Mouse (Mus musculus) T-helper 1 cell (primary cell): ENCODE measurements around the gene Slc43a3.

ENCODE experiments used
- in situ Hi-C: fragments of 300-600 bp; cut with MboI, MseI; formaldehyde crosslinking; loops from one replicate; pipeline ENCODE4 v1.15.1; 2025; ENCODE audit warnings: high pct_unique_total_duplicates

Slc43a3 gene

DNA sequence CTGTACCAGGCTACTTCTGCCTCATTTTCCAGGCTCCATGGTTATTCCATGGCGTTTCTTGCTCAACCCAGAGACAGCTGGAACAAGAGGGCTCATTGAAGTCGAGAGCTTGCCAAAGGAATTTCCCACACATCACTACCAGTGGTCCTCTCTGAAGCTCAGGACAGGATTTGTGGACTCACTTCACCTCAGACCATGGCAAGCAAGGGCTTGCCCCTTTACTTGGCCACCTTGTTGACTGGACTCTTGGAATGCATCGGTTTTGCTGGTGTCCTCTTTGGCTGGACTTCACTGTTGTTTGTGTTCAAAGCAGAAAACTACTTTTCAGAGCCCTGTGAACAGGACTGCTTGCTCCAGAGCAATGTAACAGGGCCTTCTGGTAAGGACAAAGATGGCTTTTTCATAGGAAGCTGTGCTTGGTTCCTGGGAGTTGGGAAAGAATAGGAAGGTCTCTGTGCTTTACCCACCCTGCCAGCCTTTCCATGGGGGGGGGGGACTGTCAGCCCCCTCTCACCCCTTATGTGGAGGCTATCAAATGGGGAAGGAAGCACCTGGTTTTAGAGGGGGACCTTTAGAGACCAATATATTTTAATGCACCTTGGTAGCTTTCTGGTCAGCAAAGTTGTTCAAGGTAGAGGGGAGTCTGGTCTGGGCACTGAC is 1.2 kb downstream of the Slc43a3 start:
- in situ Hi-C loops: no loop called here

GRCm38 (mm10) chr2:84938249-84938946 is 2.0 kb downstream of the Slc43a3 start:
- in situ Hi-C loops: no loop called here

GRCm38 (mm10) chr2:84939306-84939705 is 2.9 kb downstream of the Slc43a3 start:
- in situ Hi-C loops: no loop called here

- in situ Hi-C loops: loop anchor here (10.0 kb wide), 1 partner anchor 795 kb away; no protein-coding TSS in a partner anchor
These were observed 3.3 kb downstream of the Slc43a3 start for GRCm38 (mm10) chr2:84939711-84940110.

DNA sequence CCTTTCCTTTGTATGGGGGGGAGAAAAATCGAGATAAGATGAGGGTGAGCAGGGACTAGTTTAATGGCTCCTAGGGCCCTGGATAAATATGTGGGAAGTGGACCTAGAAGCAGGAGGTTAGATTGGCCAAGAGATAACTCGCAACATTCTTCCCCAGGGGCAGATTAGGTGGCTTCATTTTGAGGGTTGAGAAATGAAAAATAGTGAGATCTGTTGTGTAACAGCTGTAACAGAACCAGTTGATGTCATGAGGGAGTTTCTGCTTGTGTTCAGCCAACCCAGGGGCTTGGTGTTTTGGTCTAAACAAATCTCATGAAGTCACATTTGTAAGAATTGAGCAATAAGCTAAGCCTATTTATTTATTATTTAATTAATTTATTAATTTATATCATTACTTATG is 5.0 kb downstream of the Slc43a3 start:
- in situ Hi-C loops: loop anchor here (10.0 kb wide), 1 partner anchor 797 kb away; no protein-coding TSS in a partner anchor

GRCm38 (mm10) chr2:84941795-84942194 is 5.4 kb downstream of the Slc43a3 start:
- in situ Hi-C loops: loop anchor here (10.0 kb wide), 1 partner anchor 797 kb away; no protein-coding TSS in a partner anchor

- in situ Hi-C loops: loop anchor here (10.0 kb wide), 1 partner anchor 802 kb away; no protein-coding TSS in a partner anchor
These were observed 10.9 kb downstream of the Slc43a3 start for GRCm38 (mm10) chr2:84947154-84947771.

- in situ Hi-C loops: loop anchor here (10.0 kb wide), 1 partner anchor 803 kb away; no protein-coding TSS in a partner anchor
These were observed 11.9 kb downstream of the Slc43a3 start for GRCm38 (mm10) chr2:84948252-84948651.

GRCm38 (mm10) chr2:84948721-84949120 is 12.3 kb downstream of the Slc43a3 start:
- in situ Hi-C loops: loop anchor here (10.0 kb wide), 1 partner anchor 804 kb away; no protein-coding TSS in a partner anchor

- in situ Hi-C loops: no loop called here
These were observed 14.6 kb downstream of the Slc43a3 start for GRCm38 (mm10) chr2:84951027-84951426.

DNA sequence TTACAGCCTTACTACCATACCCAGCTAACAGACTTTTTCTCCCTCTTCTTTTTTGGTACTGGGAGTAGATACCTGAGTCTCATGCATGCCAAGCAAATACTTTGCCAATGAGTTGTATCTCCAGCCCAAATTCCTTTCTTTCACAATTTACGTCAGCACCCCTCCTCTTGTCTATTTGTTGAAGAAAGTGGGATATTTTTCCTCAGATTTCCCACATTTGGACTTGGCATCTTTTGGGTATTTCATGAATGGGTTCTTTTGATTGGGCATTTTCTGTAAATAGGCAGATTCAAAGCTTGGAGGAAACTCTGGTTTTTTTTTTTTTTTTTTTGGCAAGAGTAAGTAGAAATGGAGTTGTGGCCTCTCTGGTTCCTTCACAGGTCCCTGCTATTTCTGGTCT is 15.9 kb downstream of the Slc43a3 start:
- in situ Hi-C loops: no loop called here

DNA sequence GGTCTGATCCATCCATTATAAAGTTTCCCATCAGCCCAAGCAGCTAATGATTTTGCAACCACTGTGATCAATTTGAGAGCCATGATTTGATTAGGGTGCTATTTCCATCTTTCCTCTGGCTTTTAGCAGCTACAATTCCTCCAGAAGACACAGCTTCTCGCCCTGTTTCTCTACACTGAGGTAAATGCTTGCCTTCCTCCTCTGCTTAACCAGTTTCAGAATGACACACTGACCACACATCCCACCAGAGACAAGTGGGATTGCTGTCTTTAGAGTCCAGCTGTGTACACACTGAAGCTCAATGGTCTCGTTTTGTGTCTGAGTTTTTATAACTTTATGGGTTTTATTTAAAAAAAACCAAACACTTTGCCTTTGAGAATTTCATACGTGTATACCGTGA is 16.3 kb downstream of the Slc43a3 start:
- in situ Hi-C loops: no loop called here

DNA sequence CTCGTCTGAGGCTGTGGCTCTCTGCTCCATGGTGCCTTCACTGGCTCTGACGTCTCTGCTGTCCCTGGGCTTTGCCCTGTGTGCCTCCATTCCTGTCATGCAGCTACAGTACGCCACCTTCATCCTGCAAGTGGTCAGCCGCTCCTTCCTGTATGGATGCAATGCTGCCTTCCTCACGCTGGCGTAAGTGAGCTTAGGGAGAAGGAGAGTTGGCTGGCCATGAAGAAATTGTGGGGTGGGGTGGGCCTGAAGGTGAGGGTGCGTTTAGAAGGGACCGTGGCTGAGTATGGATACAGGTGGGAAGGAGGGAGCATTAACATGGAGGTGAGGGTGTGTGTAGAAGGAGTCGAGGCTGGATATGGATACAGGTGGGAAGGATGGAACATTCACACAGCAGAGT is 19.1 kb downstream of the Slc43a3 start:
- in situ Hi-C loops: no loop called here

DNA sequence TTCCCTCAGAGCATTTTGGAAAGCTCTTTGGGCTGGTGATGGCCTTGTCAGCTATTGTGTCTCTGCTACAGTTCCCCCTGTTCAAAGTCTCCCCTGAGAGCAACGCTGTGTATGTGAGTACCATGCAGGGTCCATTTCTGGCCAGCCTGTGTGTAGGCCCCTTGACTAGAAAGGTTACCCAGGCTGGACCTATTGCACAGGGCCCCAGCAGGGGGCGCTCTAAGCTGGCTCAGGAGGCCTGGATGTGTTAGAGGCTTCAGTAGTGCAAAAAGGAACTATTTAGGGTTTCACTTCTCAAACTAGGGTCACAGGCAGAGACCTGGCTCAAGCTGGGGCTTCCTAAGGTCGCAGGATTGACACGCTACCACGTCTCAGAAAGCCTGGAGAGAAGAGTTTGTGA is 19.9 kb downstream of the Slc43a3 start:
- in situ Hi-C loops: no loop called here

DNA sequence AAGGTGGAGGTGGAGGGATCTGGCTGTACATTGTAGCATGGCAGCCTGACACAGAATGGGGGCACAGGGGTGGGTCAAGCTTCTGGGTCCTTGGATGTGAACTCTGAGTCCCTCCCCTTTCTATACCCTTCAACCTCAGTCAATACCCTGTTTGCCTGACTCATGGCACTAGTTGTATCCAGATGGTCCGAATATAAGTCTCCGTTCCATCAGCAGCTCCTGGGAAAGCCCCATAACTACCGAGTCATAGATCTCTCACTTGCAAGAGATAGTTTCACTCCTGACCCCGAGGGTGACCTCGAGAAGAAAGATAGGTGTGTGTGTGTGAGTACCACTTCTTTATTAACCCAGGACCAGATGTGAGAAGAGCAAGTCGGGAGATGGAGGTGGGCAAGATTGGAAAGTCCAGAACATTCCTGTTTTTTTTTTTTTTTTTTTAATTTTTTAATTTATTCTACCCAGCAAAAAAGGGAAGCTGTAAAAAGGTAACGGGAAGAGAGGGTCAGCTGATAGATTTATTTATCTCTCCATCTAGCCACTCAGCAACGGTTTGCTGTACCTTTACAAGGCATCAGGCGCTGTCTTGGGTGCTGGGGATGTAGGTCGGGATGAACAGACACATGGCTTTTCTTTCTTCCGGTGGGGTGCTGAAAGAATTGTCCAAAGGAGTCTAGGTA is 22.3 kb downstream of the Slc43a3 start:
- in situ Hi-C loops: no loop called here

GRCm38 (mm10) chr2:84961300-84961699 is 24.9 kb downstream of the Slc43a3 start:
- in situ Hi-C loops: no loop called here

GRCm38 (mm10) chr2:84961901-84962300 is 25.5 kb downstream of the Slc43a3 start:
- in situ Hi-C loops: no loop called here

DNA sequence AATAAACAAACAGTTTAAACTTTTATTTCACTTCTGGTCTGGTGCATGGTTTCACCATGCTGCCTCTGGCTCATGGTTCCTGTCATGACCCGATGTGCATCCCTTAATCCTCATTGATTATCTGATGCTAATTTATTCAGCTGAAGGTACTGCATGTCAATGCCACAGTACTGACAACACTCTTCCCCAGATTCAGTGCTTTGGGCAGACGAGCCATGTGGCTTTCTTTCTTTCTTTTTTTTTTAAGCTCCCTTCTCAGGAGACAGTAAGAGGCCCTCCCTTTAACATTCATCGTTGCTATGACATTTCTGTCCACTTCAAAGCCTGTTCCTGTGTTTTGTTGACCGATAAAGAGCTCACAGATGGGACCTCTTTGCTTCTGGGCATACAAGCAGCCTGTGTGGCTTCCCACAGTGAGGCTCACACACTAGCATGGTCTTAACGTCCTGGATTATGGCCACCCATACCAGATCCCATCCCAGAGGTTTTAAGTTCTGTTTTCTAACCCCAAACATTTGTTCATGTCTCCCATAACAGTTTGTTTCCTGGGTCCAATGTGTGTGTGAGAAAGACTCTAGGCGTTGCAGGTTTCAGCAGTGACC is 26.6 kb downstream of the Slc43a3 start:
- in situ Hi-C loops: no loop called here

GRCm38 (mm10) chr2:84964111-84964801 is 27.9 kb downstream of the Slc43a3 start:
- in situ Hi-C loops: no loop called here

DNA sequence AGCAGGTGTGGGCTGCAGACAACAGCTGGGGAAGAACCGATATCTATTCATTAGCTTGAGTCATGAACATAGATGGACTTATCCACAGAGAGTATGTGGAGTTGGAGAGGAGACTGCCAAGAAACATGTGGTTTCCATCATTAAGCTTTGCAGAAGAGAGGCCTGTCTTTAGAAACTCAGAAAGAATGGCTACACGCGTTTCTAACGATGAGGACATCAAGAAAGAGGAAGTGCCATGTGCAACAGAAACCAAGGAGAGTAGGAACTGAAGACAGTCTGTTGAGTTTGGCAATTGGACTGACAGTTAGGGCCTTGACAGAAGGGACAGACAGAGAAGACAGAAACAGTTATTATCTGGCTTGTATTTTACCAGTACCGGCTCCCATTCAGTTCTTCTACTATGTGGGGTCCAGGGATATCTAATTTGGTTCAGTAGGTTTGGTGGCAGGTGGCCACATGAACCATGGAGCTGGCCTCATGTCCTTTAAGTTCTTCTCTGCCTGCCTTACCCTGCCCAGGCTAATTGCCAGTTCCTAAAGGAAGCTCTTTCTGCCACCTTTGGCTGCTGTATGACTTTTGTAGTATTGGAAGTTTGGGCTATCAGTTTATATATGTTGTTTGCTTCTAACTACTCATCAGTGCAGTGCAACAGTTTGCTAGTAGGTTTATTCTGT is 31.1 kb downstream of the Slc43a3 start:
- in situ Hi-C loops: no loop called here
